Mouse (Mus musculus) cortical plate, adult 2 months (tissue): ENCODE data around the gene Mcrip1. TPM values are rescaled to one million over a fixed set of nuclear protein-coding genes. Genes with fewer than 3 reads are reported as not detected.

ENCODE experiments used
- H3K27ac ChIP-seq: fragments of 200-500 bp; 2 replicates; pipeline ENCODE4 v1.5.1; 2012; ENCODE audit warnings: low read length, control low read depth, inconsistent platforms; ENCODE audit not compliant: insufficient read depth
- H3K4me1 ChIP-seq: fragments of 200-500 bp; 2 replicates; pipeline ENCODE4 v1.6.1; 2011; ENCODE audit warnings: low read length; ENCODE audit not compliant: control insufficient read depth, insufficient read depth
- H3K4me3 ChIP-seq: fragments of 200-500 bp; 2 replicates; pipeline ENCODE4 v1.5.1; 2011; ENCODE audit warnings: mild to moderate bottlenecking, low read length, control low read depth; ENCODE audit not compliant: insufficient read depth
- CTCF ChIP-seq: fragments of 200-500 bp; IDR thresholded peaks from 2 replicates; pipeline ENCODE4 v1.5.1; 2011; ENCODE audit warnings: mild to moderate bottlenecking, control low read depth, low read length; ENCODE audit not compliant: insufficient read depth; ENCODE audit errors: extremely low read depth
- POLR2A ChIP-seq: fragments of 200-500 bp; IDR thresholded peaks from 2 replicates; pipeline ENCODE4 v1.6.1; 2011; ENCODE audit warnings: mild to moderate bottlenecking, low read length, control low read depth; ENCODE audit not compliant: insufficient read depth; ENCODE audit errors: extremely low read depth
- polyA plus RNA-seq: library from polyadenylated mRNA; depleted of rRNA; stranded (reverse); fragments of >200 nt; gene quantifications from 2 replicates; pipeline ENCODE4 v1.2.3, GENCODE M21; 2012

Gene Mcrip1
- polyA plus RNA-seq, 1 experiment, result 160 TPM

DNA sequence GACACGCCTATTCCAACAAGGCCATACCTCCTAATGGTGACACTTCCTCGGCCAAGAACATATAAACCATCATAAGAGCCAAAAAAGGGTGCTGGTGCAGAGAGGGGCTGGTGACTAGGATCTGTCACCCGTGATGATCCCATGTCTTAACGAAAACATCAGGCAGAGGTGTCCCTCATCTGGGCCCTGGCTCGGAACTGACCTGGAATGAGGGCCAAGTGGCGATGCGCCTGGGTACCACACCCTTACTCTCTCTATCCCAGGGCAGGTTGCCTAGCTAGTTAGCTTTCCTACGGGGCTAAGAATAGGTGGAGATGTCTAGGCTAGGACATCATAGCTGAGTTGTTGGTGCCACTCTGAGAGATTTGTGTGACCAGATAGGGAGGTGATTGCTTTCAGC is 15.4 kb downstream of the Mcrip1 start:
- TF ChIP-seq POLR2A (no peak), CTCF (no peak)
- no peak overlapping the region for H3K4me3 ChIP-seq

GRCm38 (mm10) chr11:120531646-120532045 is 17.9 kb downstream of the Mcrip1 start:
- Histone ChIP-seq H3K4me3 (no peak overlapping the region), H3K4me1 (no peaks in the 10 kb centered on the region), H3K27ac (no peak overlapping the region)
- TF ChIP-seq POLR2A, result no peak
- TF ChIP-seq CTCF, result no peak

More for the DNA sequence above, 15.4 kb downstream of the Mcrip1 start:
- H3K27ac ChIP-seq, result no peak overlapping the region
- no peaks in the 10 kb centered on the region for H3K4me1 ChIP-seq

DNA sequence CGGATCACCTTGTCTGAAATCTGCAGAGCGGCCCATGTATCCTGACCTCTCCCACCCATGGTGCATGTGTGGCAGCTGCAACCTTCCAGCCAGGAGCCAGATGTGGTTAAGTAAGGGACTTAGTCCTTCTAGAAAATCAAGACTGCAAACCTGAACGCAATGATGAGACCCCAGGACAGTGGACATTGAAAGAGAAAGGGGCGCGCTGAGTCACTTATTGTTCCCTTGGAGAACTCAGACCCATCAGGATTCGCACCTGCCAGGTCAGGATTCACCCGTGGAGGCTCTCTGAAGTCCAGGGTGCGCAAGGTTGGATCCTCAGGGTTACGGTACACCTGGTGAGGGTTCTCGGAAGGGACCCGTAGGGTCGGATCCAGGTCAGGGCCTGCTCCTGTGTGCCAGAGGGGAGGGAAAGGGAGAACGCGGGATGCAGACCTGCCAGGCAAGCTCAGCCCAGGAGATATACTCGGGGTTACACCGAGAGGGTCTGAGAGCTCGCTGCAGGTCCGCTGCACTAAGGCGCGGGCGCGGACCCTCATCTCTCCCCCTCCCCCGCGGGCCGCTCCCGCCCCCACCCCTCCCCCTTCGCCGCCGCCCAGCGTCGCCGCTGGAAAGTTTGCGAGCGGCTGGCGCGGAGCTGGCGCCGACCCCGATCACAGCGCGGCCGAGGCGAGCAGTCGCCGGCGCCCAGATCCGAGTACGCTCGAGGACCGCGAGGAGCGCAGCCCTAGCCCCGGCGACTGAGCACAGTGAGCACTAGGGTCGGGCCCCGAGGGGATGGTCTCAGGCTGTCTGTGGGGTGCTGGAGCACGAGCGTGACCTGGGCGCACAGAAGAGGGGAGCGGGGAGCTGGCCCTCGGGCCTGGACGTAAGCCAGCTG is 19.2 kb downstream of the Mcrip1 start, which contains the start of gene Gcgr:
Gcgr (plus strand) TSS at position 615 of the 880 bp plus-strand sequence.
- TF ChIP-seq POLR2A, result no peak
- no peak for TF ChIP-seq CTCF
- Histone ChIP-seq H3K27ac (no peak within 1 kb of the TSS), H3K4me3 (no peak within 1 kb of the TSS), H3K4me1 (no peaks in the 10 kb centered on the region)

DNA sequence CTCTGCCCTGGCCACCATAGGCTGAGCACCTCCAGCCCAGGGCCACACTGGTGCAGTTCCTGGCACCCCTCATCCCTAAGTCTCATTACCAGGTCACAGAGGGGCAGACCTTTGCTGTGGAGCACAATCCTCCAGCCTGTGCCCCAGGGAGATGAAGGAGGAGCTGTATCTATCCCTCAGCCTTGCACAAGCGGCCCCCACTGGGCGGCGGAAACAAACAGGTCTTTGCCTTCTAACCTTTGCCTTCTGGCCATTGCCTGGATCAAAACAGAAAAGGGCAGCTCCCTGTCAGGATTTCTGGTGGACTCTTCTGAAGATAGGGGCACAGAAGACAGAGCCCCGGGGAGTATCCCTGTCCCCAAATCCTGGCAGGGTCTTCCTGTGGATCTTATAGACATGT is 20.6 kb downstream of the Mcrip1 start:
- no peaks in the 10 kb centered on the region for H3K4me1 ChIP-seq
- TF ChIP-seq CTCF (no peak), POLR2A (no peak)
- H3K4me3 ChIP-seq, result no peak overlapping the region
- no peak overlapping the region for H3K27ac ChIP-seq

- Histone ChIP-seq H3K27ac (no peak overlapping the region), H3K4me1 (no peaks in the 10 kb centered on the region), H3K4me3 (no peak overlapping the region)
- no peak for TF ChIP-seq POLR2A
- TF ChIP-seq CTCF, result no peak
Measured at GRCm38 (mm10) chr11:120527690-120528354, 21.7 kb downstream of the Mcrip1 start.

DNA sequence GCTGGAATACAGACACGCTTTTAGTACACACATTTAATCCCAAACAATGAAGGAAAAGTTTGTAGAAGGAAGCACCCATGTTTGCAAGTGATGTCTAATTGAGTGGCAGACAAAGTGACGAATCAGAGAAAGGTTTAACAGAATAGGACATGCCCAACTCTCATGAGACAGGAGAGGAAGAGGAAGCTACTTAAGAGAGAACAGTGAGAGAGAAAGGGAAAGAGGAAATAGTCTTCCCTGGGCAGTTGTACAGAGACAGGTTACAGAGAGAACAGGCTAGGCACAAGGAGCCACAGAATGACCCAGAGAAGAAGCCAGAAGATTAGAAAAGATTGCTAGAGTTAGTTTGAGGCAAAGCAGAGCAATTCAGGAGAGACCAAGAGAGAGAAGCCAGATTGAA is 23.6 kb downstream of the Mcrip1 start:
- no peak overlapping the region for H3K4me3 ChIP-seq
- TF ChIP-seq CTCF (no peak), POLR2A (no peak)
- H3K4me1 ChIP-seq, result no peaks in the 10 kb centered on the region
- no peak overlapping the region for H3K27ac ChIP-seq

DNA sequence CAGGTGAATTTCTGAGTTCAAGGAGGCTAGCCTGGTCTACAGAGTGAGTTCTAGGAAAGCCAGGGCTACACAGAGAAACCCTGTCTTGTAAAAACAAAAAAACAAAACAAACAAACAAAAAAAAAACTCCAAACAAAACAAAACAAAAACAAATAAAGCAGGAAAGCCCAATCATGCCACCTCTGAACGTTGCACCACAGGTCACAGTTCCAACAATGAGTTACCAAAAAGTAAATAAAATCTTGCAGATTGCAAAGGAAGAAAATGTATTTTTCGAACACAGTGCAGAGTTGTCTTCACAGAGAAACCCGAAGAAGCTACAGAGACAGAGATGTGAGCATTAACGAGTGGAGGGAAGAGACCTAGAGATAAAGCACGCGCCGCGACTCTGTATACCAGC is 26.9 kb downstream of the Mcrip1 start:
- no peak for TF ChIP-seq POLR2A
- TF ChIP-seq CTCF, result no peak
- peaks cover 4% of the 10 kb centered on the region; the same call in 1 of the 2 replicates for H3K4me1 ChIP-seq
- no peak overlapping the region for H3K4me3 ChIP-seq
- H3K27ac ChIP-seq, result no peak overlapping the region

DNA sequence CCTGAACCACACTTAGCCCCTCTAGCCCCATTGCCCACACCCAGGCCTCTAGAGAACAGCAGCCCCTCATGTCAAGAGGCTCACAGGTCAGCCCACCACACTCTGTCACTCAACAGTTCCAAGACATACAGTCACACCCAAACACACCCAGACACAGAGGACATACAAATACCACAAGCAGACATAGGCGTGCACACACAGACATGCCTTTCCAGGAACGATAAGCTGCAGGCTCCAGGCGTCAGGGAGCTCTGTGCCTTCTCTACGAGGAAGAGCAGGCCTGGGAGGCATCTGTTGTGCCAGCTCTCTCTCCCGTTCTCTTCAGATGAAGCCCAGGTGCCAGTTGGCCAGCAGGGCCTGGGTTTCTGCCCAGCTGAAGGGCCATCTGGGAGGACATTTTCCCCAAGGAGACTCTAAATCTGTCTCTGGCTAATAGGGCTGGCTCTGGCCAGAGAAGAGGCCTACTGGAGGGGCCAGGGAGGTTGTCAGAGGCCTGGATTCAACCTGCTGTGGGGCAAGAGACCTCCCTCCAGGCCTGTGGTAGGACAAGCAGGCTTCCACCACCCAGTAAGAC is 28.5 kb downstream of the Mcrip1 start:
- Histone ChIP-seq H3K27ac (no peak overlapping the region), H3K4me1 (peaks cover 4% of the 10 kb centered on the region; the same call in 1 of the 2 replicates), H3K4me3 (no peak overlapping the region)
- TF ChIP-seq POLR2A, result no peak
- no peak for TF ChIP-seq CTCF

- Histone ChIP-seq H3K27ac (no peak overlapping the region), H3K4me1 (peaks cover 4% of the 10 kb centered on the region; the same call in 1 of the 2 replicates), H3K4me3 (no peak overlapping the region)
- TF ChIP-seq POLR2A (no peak), CTCF (no peak)
Measured at GRCm38 (mm10) chr11:120520498-120520897, 29.0 kb downstream of the Mcrip1 start.
